Mouse (Mus musculus) gastrocnemius, adult 18-20 months (tissue): ENCODE data around the gene Zfp773. TPM values are rescaled to one million over a fixed set of nuclear protein-coding genes. Genes with fewer than 3 reads are reported as not detected.
"Not testable (repeated sequence)": the region's sequence is repeated elsewhere in the genome, so short reads cannot be mapped to it uniquely, and the experiment has no call there.

Source experiments
- DNase-seq: peaks from one replicate; pipeline ENCODE4 v3.0.0; 2021; ENCODE audit warnings: low spot score
- long read RNA-seq, 2 experiments: library from polyadenylated mRNA; stranded (forward); transcript quantifications; one replicate each; pipeline ENCODE4 v2.0.0; 2021
- total RNA-seq, 2 experiments: library from RNA; stranded (reverse); gene quantifications; 2 replicates each; pipeline ENCODE4 v1.2.3; 2021

Zfp773 gene
- total RNA-seq, result 1 to 10 TPM; 1.2 to 1.3 TPM
- long read RNA-seq, experiment 1, result 0 reads
- long read RNA-seq, experiment 2, partial matches to known transcripts, result 0 of 1 reads
- long read RNA-seq, experiment 2, other reads (novel, unspliced or antisense), result 0 of 1 reads

- DNase-seq, result peak; percentile 38
Measured at GRCm38 (mm10) chr7:7136379-7136866, at the start of gene Zfp773. Zfp773 (minus strand) TSS chr7:7136755.

GRCm38 (mm10) chr7:7185897-7186296, 49.3 kb upstream of the Zfp773 start:
- no peak for DNase-seq

DNA sequence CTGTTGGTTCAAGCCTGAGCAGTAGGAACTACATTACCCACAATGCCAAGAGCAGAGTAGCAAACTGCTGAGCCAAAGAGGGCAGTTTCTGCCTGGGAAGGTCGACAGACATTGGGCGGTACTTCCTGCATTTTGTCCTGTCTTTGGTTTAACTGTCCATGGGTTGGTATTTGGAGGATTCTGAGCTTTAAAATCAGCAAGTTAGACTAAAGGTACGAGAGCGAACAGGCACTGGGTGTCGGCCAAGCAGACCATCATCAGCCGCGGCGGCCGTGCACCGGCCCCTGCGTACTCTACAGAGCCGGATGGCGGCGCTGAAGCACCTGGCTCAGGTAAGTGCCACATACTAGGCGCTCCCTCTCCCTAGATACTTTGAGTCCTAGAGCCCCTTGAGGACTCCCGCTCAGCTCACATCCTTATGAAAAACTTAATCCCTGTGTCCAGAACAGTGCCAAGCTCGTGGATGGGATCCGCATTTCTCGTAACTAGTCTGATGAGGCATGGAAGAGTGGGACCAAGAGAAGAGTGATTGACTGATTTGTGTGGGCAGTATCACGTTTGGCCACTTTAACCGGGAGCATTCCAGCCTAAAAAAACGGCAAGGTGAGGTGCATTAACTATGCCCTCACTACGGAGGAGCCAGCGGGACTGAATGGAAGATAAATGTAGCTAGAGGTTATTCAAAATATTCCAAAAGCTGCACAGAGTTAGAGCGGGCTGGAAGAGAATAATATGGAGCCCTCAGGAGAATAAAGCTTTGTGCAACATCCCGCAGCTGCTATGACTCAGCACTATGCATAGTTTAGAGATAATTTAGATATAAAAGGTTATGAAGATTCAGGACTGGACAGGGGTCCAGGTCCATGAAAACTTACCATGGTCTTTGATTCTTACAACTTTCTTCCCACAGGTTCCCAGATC, 34.9 kb upstream of the Zfp773 start, which contains the start of gene Zfp418:
Gene Zfp418 (plus strand): TSS at position 104 of the 921 bp plus-strand sequence.
- peak; percentile 73 for DNase-seq

GRCm38 (mm10) chr7:7145991-7146608, 9.5 kb upstream of the Zfp773 start:
- no peak for DNase-seq

DNA sequence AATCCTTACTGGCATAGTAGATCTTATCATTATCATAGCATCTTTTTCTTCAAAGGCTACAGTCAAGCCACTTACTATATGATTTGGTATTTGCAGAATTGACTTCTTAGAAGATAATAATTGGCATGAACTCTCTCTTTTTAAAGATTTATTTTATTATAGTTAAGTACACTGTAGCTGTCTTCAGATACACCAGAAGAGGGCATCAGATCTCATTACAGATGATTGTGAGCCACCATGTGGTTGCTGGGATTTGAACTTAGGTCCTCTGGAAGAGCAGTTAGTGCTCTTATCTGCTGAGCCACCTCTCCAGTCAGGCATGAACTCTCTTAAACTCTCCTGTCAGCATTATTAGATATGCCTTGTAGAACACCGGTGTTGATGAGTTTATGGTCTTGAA, 7.7 kb upstream of the Zfp773 start:
- no peak for DNase-seq

DNA sequence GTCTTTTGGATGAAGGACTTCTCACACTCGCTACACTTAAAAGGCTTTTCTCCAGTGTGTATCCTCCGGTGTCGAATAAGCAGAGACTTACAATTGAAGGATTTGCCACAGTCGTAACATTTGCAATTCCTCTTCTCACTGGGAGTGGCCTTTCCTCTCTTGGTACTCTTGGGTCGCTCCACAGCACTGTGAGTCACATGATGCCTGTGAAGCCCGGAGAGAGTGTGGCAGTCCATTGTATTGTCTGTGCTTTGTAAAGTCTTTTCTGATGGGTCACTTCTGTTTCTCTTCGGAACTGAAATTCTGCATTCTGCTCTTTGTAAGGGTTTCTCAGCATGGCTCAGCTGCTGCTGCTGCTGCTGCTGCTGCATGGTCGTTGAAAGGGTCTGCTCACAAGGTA, 3.8 kb downstream of the Zfp773 start:
- DNase-seq, result no peak

DNA sequence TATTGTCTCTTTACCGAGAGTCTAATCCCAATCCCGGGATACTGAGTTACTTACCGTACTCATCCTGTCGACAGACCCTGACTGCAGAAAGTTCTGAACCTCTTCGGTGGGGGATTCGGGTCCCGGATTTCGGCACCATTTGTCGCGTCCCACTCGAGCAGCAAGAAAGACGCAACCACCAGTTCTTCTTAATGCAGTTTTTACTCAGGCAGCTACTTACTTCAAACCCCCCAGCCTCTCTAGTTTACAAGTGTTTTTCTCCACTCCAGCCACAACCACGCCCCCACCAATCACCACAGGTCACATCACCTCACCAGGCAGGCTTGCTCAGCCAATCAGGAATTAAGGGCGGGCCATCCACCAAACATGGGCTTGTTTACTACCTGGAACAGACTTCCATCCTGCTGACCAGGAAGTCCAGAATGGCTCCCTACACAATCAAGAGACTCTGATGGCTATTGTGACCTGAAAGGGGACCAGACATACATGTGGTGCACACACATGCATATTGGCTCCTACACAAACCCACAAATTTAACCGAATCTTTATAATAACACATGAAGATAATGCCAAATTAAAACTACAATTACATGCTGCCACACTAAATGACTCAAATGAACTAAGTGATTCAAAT, 5.9 kb downstream of the Zfp773 start:
- DNase-seq, result not testable (repeated sequence)

- DNase-seq, result no peak
Measured at GRCm38 (mm10) chr7:7121602-7121980, 15.0 kb downstream of the Zfp773 start.

DNA sequence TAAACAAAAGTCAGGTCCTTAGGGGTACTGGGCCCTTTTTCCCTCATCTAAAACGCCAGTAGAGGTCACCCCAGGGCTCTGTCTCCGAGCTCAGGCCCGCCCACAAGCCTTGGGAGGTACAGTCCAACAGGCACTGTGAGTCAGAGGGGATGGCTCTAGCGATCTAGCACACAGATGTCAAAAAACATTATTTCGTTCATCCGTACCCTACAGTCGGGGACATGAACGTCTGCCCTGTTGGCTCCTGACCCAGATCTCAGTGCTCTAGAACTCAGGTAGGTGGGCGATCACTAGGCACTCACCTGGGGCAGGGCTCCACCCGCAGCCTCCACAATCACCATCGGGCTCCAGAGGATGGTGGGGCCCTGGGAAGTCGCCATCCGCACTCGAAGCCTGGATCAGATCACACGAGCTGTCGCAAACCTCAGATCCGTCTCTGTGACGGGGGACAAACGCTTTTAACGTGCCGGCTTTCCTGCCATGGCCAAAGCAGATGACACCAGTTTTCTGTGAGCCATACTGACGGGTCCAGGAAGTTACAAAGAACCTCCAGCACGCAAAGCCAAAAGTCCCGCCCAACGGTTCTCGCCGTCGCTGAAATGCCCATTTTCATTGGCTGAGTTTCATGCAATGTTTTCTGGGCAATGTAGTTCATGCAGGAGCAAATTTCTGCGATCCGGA, 15.5 kb downstream of the Zfp773 start, which contains the start of gene Zfp954:
Gene Zfp954 (minus strand): TSS at position 568 of the 681 bp plus-strand sequence.
- DNase-seq, result peak; percentile 91

- no peak for DNase-seq
Measured at GRCm38 (mm10) chr7:7118441-7118840, 18.1 kb downstream of the Zfp773 start.

DNA sequence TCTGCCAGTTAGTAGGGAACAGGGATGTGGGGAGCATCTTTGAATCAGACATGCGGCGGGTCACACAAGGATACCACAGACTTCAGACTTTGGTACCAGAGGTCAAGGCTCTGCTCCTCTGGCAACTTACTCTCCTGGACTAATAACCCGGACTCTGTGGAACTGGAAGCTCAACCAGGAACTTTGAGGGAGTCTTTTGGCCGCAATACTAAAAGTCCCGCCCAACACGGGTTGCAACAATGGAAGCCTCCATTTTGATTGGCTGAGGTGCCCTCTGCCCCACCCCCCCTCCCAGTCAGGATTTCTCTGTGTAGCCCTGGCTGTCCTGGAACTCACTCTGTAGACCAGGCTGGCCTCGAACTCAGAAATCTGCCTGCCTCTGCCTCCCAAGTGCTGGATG, 28.1 kb downstream of the Zfp773 start:
- no peak for DNase-seq

Other genes starting within 250 kb of the Zfp773 start
- gene Aurkc, start 141.5 kb downstream of the Zfp773 start, total RNA-seq, result not detected
- 1 to 10 TPM; 3.5 to 4.2 TPM for gene Zfp954, start 15.3 kb downstream of the Zfp773 start, total RNA-seq
- gene Zfp418, start 34.6 kb upstream of the Zfp773 start, total RNA-seq, result 1 to 10 TPM; 1.9 to 2.2 TPM
- gene Zfp772, start 73.2 kb upstream of the Zfp773 start, total RNA-seq, result 1 to 10 TPM; 2.3 TPM
- gene Vmn2r29, start 110.6 kb upstream of the Zfp773 start, total RNA-seq, result under 1 TPM in 1 of 2 experiments, not detected in 1; 0.09 TPM
- gene Gm45844, start 141.5 kb upstream of the Zfp773 start, total RNA-seq, result 1 to 10 TPM; 1.4 to 1.6 TPM
- 10 to 100 TPM; 32.7 to 33.6 TPM for gene Clcn4, start 164.1 kb upstream of the Zfp773 start, total RNA-seq
- not detected for gene Vmn2r30, start 200.9 kb upstream of the Zfp773 start, total RNA-seq
- not detected for gene Gm45783, start 237.8 kb upstream of the Zfp773 start, total RNA-seq